Mouse (Mus musculus) forebrain, embryonic 11.5 days (tissue): Measurements from ENCODE around the gene Slc2a3. TPM values are rescaled to one million over a fixed set of nuclear protein-coding genes. Genes with fewer than 3 reads are reported as not detected.
"Not testable (repeated sequence)": the region's sequence is repeated elsewhere in the genome, so short reads cannot be mapped to it uniquely, and the experiment has no call there.

Experiments
- ATAC-seq: fragments of 200-750 bp; cut with Nextera tagmentation; replicated peaks from 2 replicates; pipeline ENCODE4 v1.8.0; 2017; ENCODE audit warnings: moderate TSS enrichment; ENCODE audit not compliant: low FRiP score
- DNase-seq: peaks from one replicate; pipeline ENCODE4 v3.0.0-alpha.2; 2017; ENCODE audit warnings: low spot score
- H3K27ac ChIP-seq: fragments of 300-500 bp; sonication (generic); 2 replicates; pipeline ENCODE4 v1.5.1; 2014; ENCODE audit warnings: low read depth, low read length
- H3K27me3 ChIP-seq: fragments of 300-500 bp; sonication (generic); 2 replicates; pipeline ENCODE4 v1.6.1; 2014; ENCODE audit warnings: mild to moderate bottlenecking, low read length, mixed read lengths; ENCODE audit not compliant: control insufficient read depth, insufficient read depth
- H3K36me3 ChIP-seq: fragments of 300-500 bp; sonication (generic); 2 replicates; pipeline ENCODE4 v1.6.1; 2014; ENCODE audit warnings: mild to moderate bottlenecking, low read length, moderate library complexity, mixed read lengths; ENCODE audit not compliant: control insufficient read depth, insufficient read depth
- H3K4me1 ChIP-seq: fragments of 300-500 bp; sonication (generic); replicated peaks from 2 replicates; pipeline ENCODE4 v1.6.1; 2014; ENCODE audit warnings: low read length, mixed read lengths; ENCODE audit not compliant: control insufficient read depth, insufficient read depth
- H3K4me2 ChIP-seq: fragments of 300-500 bp; sonication (generic); 2 replicates; pipeline ENCODE4 v1.6.1; 2014; ENCODE audit warnings: low read depth, mild to moderate bottlenecking, low read length, moderate library complexity, mixed read lengths; ENCODE audit not compliant: severe bottlenecking
- H3K4me3 ChIP-seq: fragments of 300-500 bp; sonication (generic); 2 replicates; pipeline ENCODE4 v1.5.1; 2014; ENCODE audit warnings: low read depth, low read length
- H3K9ac ChIP-seq: fragments of 300-500 bp; sonication (generic); 2 replicates; pipeline ENCODE4 v1.6.1; 2014; ENCODE audit warnings: low read length
- H3K9me3 ChIP-seq: fragments of 300-500 bp; sonication (generic); 2 replicates; pipeline ENCODE4 v1.6.1; 2016; ENCODE audit warnings: low read length, mixed read lengths; ENCODE audit not compliant: control insufficient read depth
- WGBS: fragments of 180-500 bp; shearing (Covaris S2); extraction: QIAGEN DNeasy Blood & Tissue Kit; methylation state at CpG from one replicate; pipeline ENCODE4 v1.1.7; 2014; 5-methylcytosine and 5-hydroxymethylcytosine counted together
- polyA plus RNA-seq: library from polyadenylated mRNA; unstranded; fragments of >200 nt; fragmentation: Nextera tagmentation; extraction: Ambion mirVana; gene quantifications from 2 replicates; pipeline ENCODE4 v1.2.1, GENCODE M21; 2014

The Slc2a3 gene
- polyA plus RNA-seq, 1 experiment from 2014 or later = 30.3 TPM

- no peak overlapping the region for H3K4me3 ChIP-seq
- DNase-seq (no peak), ATAC-seq (no peak)
- no peaks in the 10 kb centered on the region; the same call in 1 of the 2 replicates for H3K4me1 ChIP-seq
- 94% methylated on average over 11 of the region's 11 CpGs for WGBS
- H3K4me2 ChIP-seq = no peak overlapping the region
- H3K36me3 ChIP-seq = no peaks in the 10 kb centered on the region
- H3K9ac ChIP-seq = no peak overlapping the region
- H3K9me3 ChIP-seq = no peaks in the 10 kb centered on the region
- H3K27me3 ChIP-seq = no peaks in the 10 kb centered on the region
- H3K27ac ChIP-seq = no peak overlapping the region
These were observed 30.6 kb downstream of the Slc2a3 start for GRCm38 (mm10) chr6:122770760-122771315.

GRCm38 (mm10) chr6:122769771-122770759 lies 31.4 kb downstream of the Slc2a3 start:
- H3K4me3 ChIP-seq = no peak overlapping the region
- H3K27ac ChIP-seq = no peak overlapping the region
- 58% methylated on average over 10 of the region's 10 CpGs for WGBS
- H3K36me3 ChIP-seq = no peaks in the 10 kb centered on the region
- H3K9me3 ChIP-seq = no peaks in the 10 kb centered on the region
- H3K4me1 ChIP-seq = peaks cover 2% of the 10 kb centered on the region; the same call in 1 of the 2 replicates
- no peaks in the 10 kb centered on the region for H3K27me3 ChIP-seq
- H3K9ac ChIP-seq = no peak overlapping the region
- no peak overlapping the region for H3K4me2 ChIP-seq
- DNase-seq (no peak), ATAC-seq (no peak)

GRCm38 (mm10) chr6:122768256-122768655 lies 33.2 kb downstream of the Slc2a3 start:
- no peaks in the 10 kb centered on the region for H3K36me3 ChIP-seq
- H3K9ac ChIP-seq = no peak overlapping the region
- H3K27me3 ChIP-seq = 0 out of 2 replicates have a peak, but pooled peaks cover 2% of the 10 kb centered on the region
- peaks cover 6% of the 10 kb centered on the region; the same call in 1 of the 2 replicates for H3K4me1 ChIP-seq
- no peak overlapping the region for H3K27ac ChIP-seq
- H3K9me3 ChIP-seq = no peaks in the 10 kb centered on the region
- H3K4me3 ChIP-seq = no peak overlapping the region
- no peak overlapping the region for H3K4me2 ChIP-seq
- DNase-seq (no peak), ATAC-seq (no peak)
- 64% methylated on average over 5 of the region's 5 CpGs for WGBS

- H3K27me3 ChIP-seq, ATAC-seq, H3K4me3 ChIP-seq, H3K9ac ChIP-seq, H3K4me2 ChIP-seq, H3K27ac ChIP-seq, H3K36me3 ChIP-seq, H3K4me1 ChIP-seq, H3K9me3 ChIP-seq, DNase-seq: not testable (repeated sequence)
- 59% methylated on average over 3 of the region's 3 CpGs for WGBS
These were observed 34.4 kb downstream of the Slc2a3 start for GRCm38 (mm10) chr6:122767012-122767411.

- Histone ChIP-seq H3K9ac (no peak overlapping the region), H3K4me2 (no peak overlapping the region), H3K4me3 (no peak overlapping the region), H3K4me1 (peaks cover 6% of the 10 kb centered on the region; the same call in 1 of the 2 replicates), H3K36me3 (no peaks in the 10 kb centered on the region), H3K27ac (no peak overlapping the region), H3K27me3 (0 out of 2 replicates have a peak, but pooled peaks cover 5% of the 10 kb centered on the region), H3K9me3 (no peaks in the 10 kb centered on the region)
- no peak for ATAC-seq
- no peak for DNase-seq
- whole genome bisulfite sequencing = 17% methylated on average over 5 of the region's 5 CpGs
These were observed 35.1 kb downstream of the Slc2a3 start for GRCm38 (mm10) chr6:122766145-122766968.

- ATAC-seq (no peak), DNase-seq (no peak)
- WGBS = 2% methylated on average over 9 of the region's 9 CpGs
These were observed 36.0 kb downstream of the Slc2a3 start for GRCm38 (mm10) chr6:122765298-122765956.

GRCm38 (mm10) chr6:122764446-122765297 lies 36.8 kb downstream of the Slc2a3 start:
- Histone ChIP-seq H3K27me3 (0 out of 2 replicates have a peak, but pooled peaks cover 5% of the 10 kb centered on the region), H3K9me3 (no peaks in the 10 kb centered on the region), H3K36me3 (no peaks in the 10 kb centered on the region), H3K4me1 (peaks cover 6% of the 10 kb centered on the region; the same call in 1 of the 2 replicates), H3K4me3 (peak overlapping the region; percentile 37), H3K4me2 (peak overlapping the region; percentile 73), H3K9ac (peak overlapping the region; percentile 62), H3K27ac (peak overlapping the region; percentile 50)
- ATAC-seq (peak; percentile 88), DNase-seq (peak; percentile 86)
- WGBS = under 1% methylated on average over 56 of the region's 56 CpGs

More at GRCm38 (mm10) chr6:122765298-122765956, 36.0 kb downstream of the Slc2a3 start:
- Histone ChIP-seq H3K9me3 (no peaks in the 10 kb centered on the region), H3K4me2 (peak overlapping the region; percentile 73), H3K4me1 (peaks cover 6% of the 10 kb centered on the region; the same call in 1 of the 2 replicates), H3K27me3 (0 out of 2 replicates have a peak, but pooled peaks cover 5% of the 10 kb centered on the region), H3K27ac (no peak overlapping the region; the same call in 1 of the 2 replicates), H3K4me3 (peak overlapping the region; percentile 37), H3K9ac (peak overlapping the region; percentile 62; the same call in 1 of the 2 replicates), H3K36me3 (no peaks in the 10 kb centered on the region)
